Mouse (Mus musculus) embryo, embryonic 9.5 days (tissue): ENCODE measurements around the gene Neo1.
"Not testable (repeated sequence)": the region's sequence is repeated elsewhere in the genome, so short reads cannot be mapped to it uniquely, and the experiment has no call there.

ENCODE experiments used
- DNase-seq: peaks from one replicate; pipeline ENCODE4 v3.0.0-alpha.2; 2017; ENCODE audit errors: extremely low spot score

Gene Neo1

GRCm38 (mm10) chr9:58989255-58989928 lies 46.8 kb downstream of the Neo1 start:
- DNase-seq = no peak

- DNase-seq = no peak
These were observed 57.2 kb downstream of the Neo1 start for GRCm38 (mm10) chr9:58979034-58979433.

- not testable (repeated sequence) for DNase-seq
These were observed 65.1 kb downstream of the Neo1 start for GRCm38 (mm10) chr9:58971154-58971553.

- no peak for DNase-seq
These were observed 68.9 kb downstream of the Neo1 start for GRCm38 (mm10) chr9:58967371-58967770.

GRCm38 (mm10) chr9:58955507-58955906 lies 80.7 kb downstream of the Neo1 start:
- DNase-seq = no peak

- DNase-seq = not testable (repeated sequence)
These were observed 90.3 kb downstream of the Neo1 start for GRCm38 (mm10) chr9:58945910-58946309.

- DNase-seq = no peak
These were observed 101.5 kb downstream of the Neo1 start for GRCm38 (mm10) chr9:58934776-58935175.

- peak; percentile 51 for DNase-seq
These were observed 108.1 kb downstream of the Neo1 start for GRCm38 (mm10) chr9:58928103-58928502.

- peak; percentile 39 for DNase-seq
These were observed 133.2 kb downstream of the Neo1 start for GRCm38 (mm10) chr9:58902869-58903585.

GRCm38 (mm10) chr9:58899602-58900001 lies 136.6 kb downstream of the Neo1 start:
- no peak for DNase-seq

- DNase-seq = no peak
These were observed 144.2 kb downstream of the Neo1 start for GRCm38 (mm10) chr9:58891840-58892640.

GRCm38 (mm10) chr9:58890893-58891292 lies 145.3 kb downstream of the Neo1 start:
- no peak for DNase-seq

- no peak for DNase-seq
These were observed 146.3 kb downstream of the Neo1 start for GRCm38 (mm10) chr9:58889782-58890448.

GRCm38 (mm10) chr9:58882686-58883085 lies 153.6 kb downstream of the Neo1 start:
- DNase-seq = no peak

- no peak for DNase-seq
These were observed 156.4 kb downstream of the Neo1 start for GRCm38 (mm10) chr9:58879836-58880235.

GRCm38 (mm10) chr9:58876946-58877625 lies 159.2 kb downstream of the Neo1 start:
- DNase-seq = no peak

GRCm38 (mm10) chr9:58875439-58875838 lies 160.8 kb downstream of the Neo1 start:
- DNase-seq = no peak

- DNase-seq = no peak
These were observed 161.9 kb downstream of the Neo1 start for GRCm38 (mm10) chr9:58874354-58874753.

GRCm38 (mm10) chr9:58873541-58874324 lies 162.5 kb downstream of the Neo1 start:
- DNase-seq = peak; percentile 48

GRCm38 (mm10) chr9:58871141-58871540 lies 165.1 kb downstream of the Neo1 start:
- no peak for DNase-seq

- no peak for DNase-seq
These were observed 172.4 kb downstream of the Neo1 start for GRCm38 (mm10) chr9:58863826-58864225.
